Mouse (Mus musculus) right cerebral cortex, adult 18-20 months (tissue): Measurements from ENCODE around the gene Fam214a.

Experiments
- DNase-seq: peaks from one replicate; pipeline ENCODE4 v3.0.0; 2022; ENCODE audit warnings: mixed read lengths

Fam214a gene

DNA sequence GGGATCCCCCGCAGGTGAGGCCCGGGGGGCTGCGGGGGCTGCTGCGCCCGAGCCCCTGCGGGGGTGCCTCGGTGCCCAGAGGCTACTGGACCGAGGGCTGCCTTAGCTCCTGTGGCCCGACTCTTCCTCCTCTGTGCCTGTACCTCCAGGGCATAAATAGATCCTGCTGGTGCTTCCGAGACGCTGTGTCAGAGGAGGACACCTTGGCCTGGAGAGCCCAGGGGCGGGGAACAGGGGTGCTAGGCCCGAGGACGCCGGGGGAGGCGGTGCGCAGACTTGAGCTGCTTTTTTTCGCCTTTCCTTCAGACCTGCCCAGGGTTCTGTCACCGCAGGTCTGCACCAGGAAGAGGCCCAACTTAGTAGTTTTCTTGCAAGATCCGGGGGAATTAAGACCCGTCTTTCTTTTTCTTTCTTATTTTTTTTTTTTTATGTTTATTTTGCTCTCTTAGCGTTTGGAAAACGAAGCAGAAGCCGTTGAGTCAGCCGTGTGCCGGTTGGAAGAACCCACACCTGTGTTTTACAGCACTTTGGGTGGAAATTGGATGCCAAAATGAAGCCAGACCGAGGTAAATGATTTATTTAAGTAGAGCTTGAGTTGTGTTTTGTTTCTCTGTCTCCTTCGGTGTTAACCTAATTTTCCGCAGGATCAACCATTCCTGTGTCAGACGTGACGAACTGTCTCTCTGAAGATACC lies 728 bp downstream of the Fam214a start:
- peak; percentile 57 for DNase-seq

- DNase-seq, result no peak
Measured at GRCm38 (mm10) chr9:74953959-74954279, 1.2 kb downstream of the Fam214a start.

GRCm38 (mm10) chr9:74954387-74954786 lies 1.7 kb downstream of the Fam214a start:
- no peak for DNase-seq

- DNase-seq, result no peak
Measured at GRCm38 (mm10) chr9:74960630-74961029, 7.9 kb downstream of the Fam214a start.

- DNase-seq, result no peak
Measured at GRCm38 (mm10) chr9:74961073-74961575, 8.4 kb downstream of the Fam214a start.

GRCm38 (mm10) chr9:74963953-74964352 lies 11.3 kb downstream of the Fam214a start:
- no peak for DNase-seq

GRCm38 (mm10) chr9:74964866-74965384 lies 12.2 kb downstream of the Fam214a start:
- DNase-seq, result no peak

DNA sequence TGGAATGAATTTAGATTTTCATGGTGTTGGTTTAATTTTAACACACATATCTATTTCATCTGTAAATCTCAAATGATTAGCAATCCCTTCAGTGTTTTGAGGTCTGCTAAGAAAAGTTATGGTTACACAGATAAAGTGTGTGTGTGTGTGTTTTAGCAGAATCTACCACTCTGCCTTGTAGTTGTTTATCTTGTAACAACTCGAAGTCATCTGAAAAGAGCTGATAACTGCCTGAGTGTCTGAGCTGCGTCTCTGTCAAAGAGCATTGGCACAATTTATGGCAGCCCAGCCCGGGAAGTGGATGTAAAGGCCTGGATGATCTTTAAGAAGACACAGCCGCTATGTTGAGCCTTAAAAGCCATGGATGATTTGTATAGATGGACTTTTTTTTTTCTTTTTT lies 13.5 kb downstream of the Fam214a start:
- no peak for DNase-seq

DNA sequence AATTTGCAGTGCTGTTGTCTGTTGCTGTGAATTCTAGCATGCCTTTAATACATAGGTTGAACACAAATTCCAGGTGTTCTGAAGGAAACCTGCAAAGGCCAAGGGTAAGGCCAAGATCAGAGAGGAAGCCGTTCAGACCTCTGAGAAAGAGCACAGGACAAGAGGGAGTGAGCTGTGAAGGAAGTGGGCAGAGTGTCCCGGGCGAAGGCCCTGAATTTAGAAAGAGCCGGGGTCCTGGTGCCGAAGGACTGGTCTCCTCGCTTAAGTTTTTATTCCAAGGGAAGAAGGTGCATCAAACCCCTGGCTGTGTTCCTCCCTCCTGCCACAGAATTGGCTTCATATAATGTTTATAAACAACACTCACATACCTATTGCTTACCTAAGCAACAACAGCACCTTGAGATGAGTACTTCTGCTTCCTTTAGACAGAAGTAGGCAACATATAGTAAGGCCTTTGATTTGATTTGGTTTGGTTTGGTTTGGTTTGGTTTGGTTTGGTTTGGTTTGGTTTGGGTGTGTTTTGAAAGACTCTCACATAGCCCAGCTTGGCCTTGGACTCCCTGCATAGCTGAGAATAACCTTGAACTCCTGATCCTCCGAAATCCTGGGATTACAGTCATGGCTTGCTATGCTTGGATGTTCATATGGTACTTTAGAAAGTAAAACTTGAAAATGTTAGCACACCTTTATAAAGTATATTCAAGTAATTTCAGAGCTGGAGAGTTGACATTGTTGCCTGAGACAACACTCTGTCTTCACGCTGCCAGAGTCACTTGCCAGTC lies 16.2 kb downstream of the Fam214a start:
- DNase-seq, result no peak

DNA sequence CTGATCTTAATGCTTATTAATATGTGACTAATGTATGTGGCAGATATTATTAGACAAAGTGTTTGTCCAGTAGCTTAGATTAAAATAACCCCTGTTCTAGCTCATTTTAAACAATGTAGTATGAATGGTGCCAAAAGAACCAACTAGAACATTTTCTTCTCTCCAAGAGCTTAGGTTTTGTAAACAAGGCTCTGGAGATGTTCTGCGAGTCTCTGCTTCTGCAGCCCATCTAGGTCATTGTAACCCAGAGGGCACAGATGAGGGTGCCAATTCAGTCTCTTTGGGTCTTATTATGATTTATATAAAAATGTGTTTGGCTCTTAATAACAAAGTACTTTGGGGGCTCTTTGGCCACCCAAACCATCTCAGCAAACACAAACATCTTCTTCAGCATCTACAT lies 17.9 kb downstream of the Fam214a start:
- no peak for DNase-seq

DNA sequence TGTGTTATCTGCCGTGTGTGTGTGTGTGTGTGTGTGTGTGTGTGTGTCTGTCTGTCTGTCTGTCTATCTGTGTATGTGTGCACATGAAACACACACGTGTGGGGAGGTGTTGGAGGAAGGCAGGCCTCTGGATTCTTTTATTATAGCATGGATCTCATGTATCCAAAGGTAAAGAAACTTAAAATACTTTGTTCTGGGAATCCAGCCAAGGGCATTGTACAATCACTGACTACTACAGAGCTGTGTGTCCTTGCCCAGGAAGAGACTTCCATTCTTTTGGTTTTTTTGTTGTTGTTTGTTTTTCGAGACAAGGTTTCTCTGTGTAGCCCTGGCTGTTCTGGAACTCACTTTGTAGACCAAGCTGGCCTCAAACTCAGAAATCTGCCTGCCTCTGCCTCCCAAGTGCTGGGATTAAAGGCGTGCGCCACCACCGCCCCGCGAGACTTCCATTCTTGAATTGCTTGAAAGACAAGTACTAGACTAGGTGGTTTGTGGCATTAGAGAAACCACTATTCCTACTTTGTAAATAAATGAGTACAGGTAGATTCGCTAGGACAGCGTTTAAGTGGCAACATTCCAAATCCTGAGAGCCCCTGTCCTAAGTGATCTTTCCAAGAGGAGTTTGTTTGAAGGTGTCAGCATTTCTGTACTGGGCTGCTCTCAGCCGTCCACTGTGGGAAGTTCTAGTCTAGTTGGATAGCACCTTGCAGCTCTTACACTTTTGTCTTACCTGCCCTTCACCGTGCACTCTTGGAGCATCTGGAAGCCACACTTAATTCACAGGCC lies 18.7 kb downstream of the Fam214a start:
- no peak for DNase-seq

DNA sequence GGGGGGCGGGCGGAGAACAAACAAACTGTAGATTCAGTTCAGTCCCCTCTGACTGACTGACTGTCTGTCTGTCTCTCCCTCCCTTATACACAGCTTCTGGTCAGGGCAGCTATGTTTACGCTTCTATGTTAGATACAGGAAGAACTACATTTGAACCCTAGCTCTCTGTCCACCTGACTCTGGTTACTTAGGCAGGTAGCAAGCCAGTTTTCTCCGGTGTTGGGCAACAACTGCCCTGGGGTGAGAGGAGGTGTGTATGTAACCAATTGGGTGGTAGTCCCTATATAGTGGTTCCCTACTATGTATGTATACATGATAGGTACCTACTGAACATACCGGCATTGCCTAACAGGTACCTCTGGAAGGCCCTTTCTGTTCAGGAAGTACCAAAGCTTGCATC lies 20.1 kb downstream of the Fam214a start:
- no peak for DNase-seq

DNA sequence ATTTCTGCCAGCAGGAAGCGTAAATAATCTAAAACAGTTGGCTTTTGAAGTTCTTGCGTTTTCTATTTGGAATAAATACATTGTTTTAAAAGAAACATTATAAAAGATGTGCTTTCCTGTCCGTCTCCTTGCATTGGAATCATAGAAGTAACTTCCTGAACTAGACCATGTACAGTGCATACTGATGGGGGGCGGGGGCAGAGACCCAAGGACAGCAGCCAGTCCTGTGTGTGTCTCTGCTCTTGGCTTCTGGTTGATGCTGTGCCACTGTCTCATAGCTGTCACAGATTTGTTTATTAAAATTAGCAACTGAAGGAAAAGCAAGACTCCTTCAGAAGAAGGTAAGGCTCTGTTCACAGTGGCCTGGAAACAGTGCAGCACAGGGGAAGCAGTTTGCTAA lies 20.5 kb downstream of the Fam214a start:
- DNase-seq, result no peak

DNA sequence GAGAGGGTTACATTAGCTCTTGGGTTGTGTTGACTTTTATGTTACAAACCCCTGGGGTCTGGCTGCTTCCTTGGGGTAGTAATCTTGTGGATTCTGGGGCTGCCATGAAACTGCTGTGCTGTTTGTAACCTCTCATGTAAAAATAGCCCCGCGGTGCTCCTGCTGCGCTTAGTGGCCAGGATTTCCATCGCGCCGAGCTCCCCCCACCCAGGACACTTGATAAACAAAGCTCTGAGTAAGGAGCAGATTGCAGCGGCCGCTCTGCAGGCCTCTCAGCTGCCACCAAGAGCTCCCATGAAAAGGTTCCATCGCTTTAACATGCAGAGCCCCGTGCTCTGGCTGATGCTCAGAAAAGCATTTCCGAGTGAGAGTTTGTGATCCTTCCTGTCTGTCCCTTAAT lies 22.1 kb downstream of the Fam214a start:
- no peak for DNase-seq

DNA sequence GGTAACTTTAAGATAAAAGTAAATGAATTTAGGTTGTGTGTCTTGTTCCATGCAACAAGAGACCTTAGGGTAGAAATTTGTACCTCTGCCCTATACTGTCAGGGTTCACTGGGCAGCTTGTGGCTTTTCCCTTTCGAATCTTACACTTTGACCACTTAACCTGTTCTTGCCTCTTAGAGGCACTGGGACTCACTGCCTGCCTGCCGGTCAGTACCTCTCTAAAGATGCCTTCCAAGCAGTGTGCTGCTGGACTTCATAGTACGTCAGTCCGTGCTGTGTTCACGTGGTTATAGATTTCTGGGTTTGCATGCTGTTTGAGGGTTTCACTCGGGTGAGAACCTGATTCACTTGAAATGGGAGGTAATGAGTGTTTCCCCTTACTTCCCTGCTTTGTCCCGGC lies 22.7 kb downstream of the Fam214a start:
- no peak for DNase-seq

DNA sequence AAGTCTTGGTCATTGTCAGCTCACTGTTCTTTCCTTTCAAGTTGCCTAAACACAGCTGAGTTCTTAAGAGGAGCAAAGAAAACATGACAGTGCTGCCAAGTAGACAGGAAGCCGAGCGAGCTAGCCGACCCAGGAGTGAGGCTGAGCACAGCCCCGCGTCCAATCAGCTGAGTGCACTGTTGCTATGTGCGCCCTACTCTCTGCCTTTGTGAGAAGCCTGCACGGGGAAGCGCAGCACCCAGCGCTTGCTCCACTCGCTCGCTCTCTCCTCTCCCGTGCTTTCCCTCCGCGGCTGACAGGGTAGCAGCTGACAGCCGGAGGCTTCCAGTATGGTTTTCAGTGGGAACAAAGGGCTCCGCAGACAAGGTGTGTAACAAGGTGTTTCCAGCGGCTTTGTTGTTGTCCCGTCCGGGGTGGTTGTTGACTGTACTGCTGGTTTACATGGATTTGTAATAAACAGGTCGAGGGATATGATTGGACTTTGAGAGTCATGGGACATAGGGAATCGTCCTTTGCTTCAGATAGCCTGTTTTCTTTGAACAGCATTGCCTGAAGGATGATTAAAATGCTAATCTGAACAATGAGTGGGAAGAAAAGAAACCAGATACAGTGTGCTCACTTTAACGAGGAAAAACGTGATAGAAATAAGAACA lies 23.4 kb downstream of the Fam214a start:
- DNase-seq, result peak; percentile 94

DNA sequence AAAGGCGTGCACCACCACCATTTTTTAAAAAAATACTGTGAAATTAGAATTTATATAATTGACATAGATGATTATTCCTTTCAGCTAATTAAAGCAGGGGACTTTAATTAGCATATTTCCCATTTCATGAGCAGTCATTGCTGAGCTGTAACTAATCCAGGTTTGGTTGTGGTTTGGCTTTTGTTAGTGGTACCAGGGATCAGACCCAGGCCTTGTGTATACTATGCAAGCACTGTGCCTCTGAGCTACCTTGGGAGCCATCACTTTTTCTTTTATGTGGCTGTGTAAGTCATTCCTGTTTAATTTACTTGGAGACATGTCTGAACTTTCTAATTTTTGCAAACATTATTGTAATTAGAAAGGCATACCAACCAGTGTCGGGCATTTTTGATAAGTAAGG lies 24.6 kb downstream of the Fam214a start:
- no peak for DNase-seq

- no peak for DNase-seq
Measured at GRCm38 (mm10) chr9:74977962-74978361, 25.3 kb downstream of the Fam214a start.

GRCm38 (mm10) chr9:74978868-74979267 lies 26.2 kb downstream of the Fam214a start:
- DNase-seq, result no peak

GRCm38 (mm10) chr9:74979371-74979770 lies 26.7 kb downstream of the Fam214a start:
- no peak for DNase-seq

DNA sequence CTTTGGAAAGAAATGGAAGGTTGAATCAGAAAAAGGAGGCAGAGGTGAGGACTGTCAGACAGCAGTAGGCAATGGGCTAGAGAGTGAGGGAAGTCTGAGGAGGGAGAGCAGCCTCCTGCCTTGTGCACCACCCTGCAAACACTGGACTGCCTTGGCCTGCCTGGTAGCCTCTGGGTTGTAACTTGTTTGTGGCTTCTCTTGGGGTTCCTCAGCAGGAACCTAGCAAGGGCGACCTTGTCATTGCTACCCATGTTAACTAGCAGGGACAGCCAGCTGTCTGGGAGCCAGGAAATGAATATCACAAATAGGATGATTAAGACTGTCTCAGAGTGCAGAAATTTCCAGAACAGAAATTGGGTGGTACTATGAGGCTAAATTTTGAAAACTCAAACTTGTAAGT lies 27.2 kb downstream of the Fam214a start:
- no peak for DNase-seq

GRCm38 (mm10) chr9:74981663-74982111 lies 29.0 kb downstream of the Fam214a start:
- DNase-seq, result no peak

- DNase-seq, result no peak
Measured at GRCm38 (mm10) chr9:74982193-74982592, 29.5 kb downstream of the Fam214a start.
